Mouse (Mus musculus): ENCODE measurements around the gene Tsacc. TPM values are rescaled to one million over a fixed set of nuclear protein-coding genes. Genes with fewer than 3 reads are reported as not detected.
"Not testable (repeated sequence)": the region's sequence is repeated elsewhere in the genome, so short reads cannot be mapped to it uniquely, and the experiment has no call there.

The Tsacc gene
- polyA plus RNA-seq, 1 experiment from 2014 or later = 15.0 TPM

DNA sequence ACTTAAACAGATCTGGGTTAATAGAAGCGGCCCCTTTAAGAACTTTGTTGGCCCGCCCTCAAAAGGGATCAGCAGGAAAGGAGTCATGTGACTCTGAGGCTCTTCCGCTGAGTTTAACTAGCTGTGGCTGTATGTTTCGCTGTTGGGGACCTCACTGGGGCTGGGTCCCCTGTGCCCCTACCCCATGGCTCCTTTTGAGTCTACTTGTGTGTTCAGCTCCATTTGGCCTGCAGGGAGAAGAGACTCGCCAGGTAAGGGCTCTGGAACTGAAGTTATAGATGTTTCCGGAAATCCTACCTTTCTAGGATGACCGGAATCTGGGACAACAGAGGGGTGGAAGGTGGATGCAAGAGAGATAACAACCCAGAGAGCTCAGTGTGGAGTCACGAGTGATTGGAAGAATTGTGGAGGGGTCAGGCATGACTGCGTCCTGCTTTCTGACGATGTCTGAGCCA, 28.2 kb upstream of the Tsacc start, which contains the start of gene Glmp:
Gene Glmp, plus strand, starts transcription at position 73 of the 455 bp plus-strand sequence.
- H3K9me3 ChIP-seq = no peaks in the 10 kb centered on the region
- H3K27me3 ChIP-seq = no peaks in the 10 kb centered on the region
- H3K4me2 ChIP-seq = peak within 1 kb of the TSS; percentile 79
- H3K36me3 ChIP-seq = peaks cover 70% of the 10 kb centered on the region
- no peak for ATAC-seq (ENCODE audit: insufficient number of reproducible peaks, insufficient read depth, low FRiP score, low TSS enrichment, low read depth)
- 0 out of 2 replicates have a peak within 1 kb of the TSS, but pooled peaks have one; percentile 13 for H3K27ac ChIP-seq
- H3K9ac ChIP-seq = peak within 1 kb of the TSS; percentile 79
- WGBS = under 1% methylated on average over 10 of the region's 10 CpGs
- peak within 1 kb of the TSS; percentile 62 for H3K4me3 ChIP-seq
- H3K4me1 ChIP-seq = peaks cover 15% of the 10 kb centered on the region

GRCm38 (mm10) chr3:88299172-88299571, 2.4 kb upstream of the Tsacc start:
- Histone ChIP-seq H3K36me3 (peaks cover 49% of the 10 kb centered on the region), H3K4me3 (no peak overlapping the region)

GRCm38 (mm10) chr3:88297321-88297851, 587 bp upstream of the Tsacc start:
- peak overlapping the region; percentile 75 for H3K4me3 ChIP-seq
- peaks cover 15% of the 10 kb centered on the region for H3K4me1 ChIP-seq
- ATAC-seq (ENCODE audit: insufficient number of reproducible peaks, insufficient read depth, low FRiP score, low TSS enrichment, low read depth) = no peak
- no peaks in the 10 kb centered on the region for H3K9me3 ChIP-seq
- H3K9ac ChIP-seq = peak overlapping the region; percentile 92
- peaks cover 33% of the 10 kb centered on the region for H3K36me3 ChIP-seq
- WGBS = under 1% methylated on average over 30 of the region's 30 CpGs
- peak overlapping the region; percentile 95 for H3K27ac ChIP-seq
- H3K27me3 ChIP-seq = no peaks in the 10 kb centered on the region
- H3K4me2 ChIP-seq = peak overlapping the region; percentile 89

More at GRCm38 (mm10) chr3:88299172-88299571, 2.4 kb upstream of the Tsacc start:
- 0 out of 2 replicates have a peak overlapping the region, but pooled peaks have one; percentile 89 for H3K4me2 ChIP-seq
- ATAC-seq (ENCODE audit: insufficient number of reproducible peaks, insufficient read depth, low FRiP score, low TSS enrichment, low read depth) = no peak
- WGBS = 95% methylated on average over 1 of the region's 1 CpGs
- H3K9me3 ChIP-seq = no peaks in the 10 kb centered on the region
- H3K4me1 ChIP-seq = peaks cover 15% of the 10 kb centered on the region
- H3K9ac ChIP-seq = no peak overlapping the region
- no peak overlapping the region for H3K27ac ChIP-seq
- H3K27me3 ChIP-seq = no peaks in the 10 kb centered on the region

GRCm38 (mm10) chr3:88296110-88296560, 664 bp downstream of the Tsacc start:
- Histone ChIP-seq H3K4me1 (peaks cover 15% of the 10 kb centered on the region), H3K27ac (peak overlapping the region; percentile 95), H3K9ac (peak overlapping the region; percentile 92), H3K9me3 (no peaks in the 10 kb centered on the region), H3K4me3 (peak overlapping the region; percentile 75), H3K27me3 (no peaks in the 10 kb centered on the region), H3K36me3 (peaks cover 22% of the 10 kb centered on the region), H3K4me2 (peak overlapping the region; percentile 89)
- no peak for ATAC-seq (ENCODE audit: insufficient number of reproducible peaks, insufficient read depth, low FRiP score, low TSS enrichment, low read depth)
- WGBS = under 1% methylated on average over 12 of the region's 12 CpGs

DNA sequence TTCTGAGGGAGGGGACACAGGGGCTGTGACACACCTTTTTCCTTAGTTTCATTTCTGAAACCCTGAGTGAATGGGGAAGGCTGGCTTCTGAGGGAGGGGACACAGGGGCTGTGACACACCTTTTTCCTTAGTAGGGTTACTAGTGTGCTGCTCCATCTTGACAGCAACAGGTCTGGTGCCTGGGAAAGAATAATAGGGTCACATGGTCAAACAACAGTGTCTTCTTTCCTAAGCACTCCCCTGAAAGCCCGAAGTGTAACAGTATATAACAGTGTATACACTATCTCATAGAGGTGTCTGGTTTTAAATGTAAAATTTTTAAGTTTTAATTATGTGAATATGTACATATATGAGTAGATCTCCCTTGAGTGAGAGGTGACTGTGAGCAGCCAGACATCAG, 1.5 kb downstream of the Tsacc start:
- Histone ChIP-seq H3K4me1 (peaks cover 15% of the 10 kb centered on the region), H3K4me2 (peak overlapping the region; percentile 89), H3K9ac (peak overlapping the region; percentile 28; the same call in 1 of the 2 replicates), H3K36me3 (peaks cover 13% of the 10 kb centered on the region), H3K4me3 (peak overlapping the region; percentile 75; the same call in 1 of the 2 replicates), H3K27ac (peak overlapping the region; percentile 95; the same call in 1 of the 2 replicates)
- 70% methylated on average over 1 of the region's 1 CpGs for WGBS
- H3K27me3 ChIP-seq; H3K9me3 ChIP-seq; ATAC-seq (ENCODE audit: insufficient number of reproducible peaks, insufficient read depth, low FRiP score, low TSS enrichment, low read depth): not testable (repeated sequence)

DNA sequence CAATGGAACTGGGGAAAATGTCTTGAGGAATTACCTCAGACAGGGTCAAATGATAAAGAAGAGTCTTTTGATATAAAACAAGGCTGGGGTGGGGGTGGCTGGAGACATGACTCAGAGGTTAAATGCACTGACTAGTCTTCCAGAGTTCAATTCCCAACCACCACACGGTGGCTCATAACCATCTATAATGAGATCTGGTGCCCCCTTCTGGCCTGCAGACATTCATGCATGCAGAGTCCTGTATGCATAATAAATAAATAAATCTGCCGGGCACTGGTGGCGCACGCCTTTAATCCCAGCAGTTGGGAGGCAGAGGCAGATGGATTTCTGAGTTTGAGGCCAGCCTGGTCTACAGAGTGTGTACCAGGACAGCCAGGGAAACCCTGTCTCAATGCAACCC, 4.8 kb downstream of the Tsacc start:
- no peak overlapping the region for H3K4me2 ChIP-seq
- H3K9ac ChIP-seq = no peak overlapping the region
- H3K9me3 ChIP-seq = no peaks in the 10 kb centered on the region
- H3K4me1 ChIP-seq = peaks cover 6% of the 10 kb centered on the region; the same call in 1 of the 2 replicates
- WGBS = 51% methylated on average over 4 of the region's 4 CpGs
- no peak for ATAC-seq (ENCODE audit: insufficient number of reproducible peaks, insufficient read depth, low FRiP score, low TSS enrichment, low read depth)
- no peaks in the 10 kb centered on the region for H3K27me3 ChIP-seq
- H3K4me3 ChIP-seq = no peak overlapping the region
- H3K27ac ChIP-seq = no peak overlapping the region
- H3K36me3 ChIP-seq = 0 out of 2 replicates have a peak, but pooled peaks cover under 1% of the 10 kb centered on the region

DNA sequence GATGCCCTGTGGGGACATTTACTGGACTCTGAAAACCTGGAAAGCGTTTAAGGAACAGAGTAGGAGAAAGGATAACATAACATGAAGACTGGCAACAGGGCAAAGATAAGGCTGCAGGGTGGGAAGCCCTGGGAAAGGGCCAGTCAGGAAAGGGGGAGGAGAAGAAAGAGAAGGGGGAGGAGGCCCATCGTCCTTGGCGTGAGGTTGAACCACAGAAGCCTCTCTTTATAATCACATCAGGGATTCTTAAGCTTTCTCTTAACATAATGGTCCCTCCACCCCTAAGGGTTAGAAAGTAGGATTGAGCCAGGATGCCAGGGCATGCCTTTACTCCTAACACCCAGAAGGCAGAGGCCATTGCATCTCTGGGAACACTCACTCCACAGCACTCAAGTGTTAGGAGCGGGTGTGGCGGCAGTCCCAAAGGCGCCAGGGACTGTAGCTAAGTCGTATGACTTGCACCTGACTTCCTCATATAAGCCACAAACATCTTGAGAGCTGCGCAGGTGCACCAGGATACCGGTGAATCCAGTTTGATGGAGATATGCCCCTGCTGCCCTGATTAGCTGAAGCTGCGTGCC, 8.6 kb downstream of the Tsacc start:
- 85% methylated on average over 10 of the region's 10 CpGs for WGBS
- not testable (repeated sequence) for H3K4me2 ChIP-seq; H3K9ac ChIP-seq; H3K27ac ChIP-seq; ATAC-seq (ENCODE audit: insufficient number of reproducible peaks, insufficient read depth, low FRiP score, low TSS enrichment, low read depth); H3K4me3 ChIP-seq; H3K27me3 ChIP-seq; H3K4me1 ChIP-seq; H3K9me3 ChIP-seq
- H3K36me3 ChIP-seq = peaks cover 10% of the 10 kb centered on the region; the same call in 1 of the 2 replicates

GRCm38 (mm10) chr3:88287110-88287509, 9.7 kb downstream of the Tsacc start, which contains the start of gene Gm38392:
TSS of gene Gm38392 (minus strand) at chr3:88287210.
- no peak for ATAC-seq (ENCODE audit: insufficient number of reproducible peaks, insufficient read depth, low FRiP score, low TSS enrichment, low read depth)
- Histone ChIP-seq H3K4me2 (no peak within 1 kb of the TSS), H3K4me1 (no peaks in the 10 kb centered on the region), H3K27me3 (no peaks in the 10 kb centered on the region), H3K4me3 (no peak within 1 kb of the TSS), H3K36me3 (peaks cover 10% of the 10 kb centered on the region; the same call in 1 of the 2 replicates), H3K9me3 (no peaks in the 10 kb centered on the region), H3K27ac (no peak within 1 kb of the TSS), H3K9ac (no peak within 1 kb of the TSS)
- WGBS = 97% methylated on average over 4 of the region's 4 CpGs

DNA sequence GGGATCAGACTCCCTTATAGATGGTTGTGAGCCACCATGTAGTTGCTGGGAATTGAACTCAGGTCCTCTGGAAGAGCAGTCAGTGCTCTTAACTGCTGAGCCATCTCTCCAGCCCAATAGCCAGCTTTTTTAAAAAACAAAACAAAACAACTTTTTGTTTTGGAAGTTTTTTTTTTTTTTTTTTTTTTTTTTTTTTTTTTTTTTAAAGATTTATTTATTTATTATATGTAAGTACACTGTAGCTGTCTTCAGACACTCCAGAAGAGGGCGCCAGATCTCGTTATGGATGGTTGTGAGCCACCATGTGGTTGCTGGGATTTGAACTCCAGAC, 11.3 kb downstream of the Tsacc start:
- not testable (repeated sequence) for H3K9ac ChIP-seq; H3K4me1 ChIP-seq; H3K9me3 ChIP-seq; H3K27me3 ChIP-seq; ATAC-seq (ENCODE audit: insufficient number of reproducible peaks, insufficient read depth, low FRiP score, low TSS enrichment, low read depth); H3K27ac ChIP-seq; H3K4me2 ChIP-seq; H3K4me3 ChIP-seq
- no CpG with 5 or more reads among the region's 2 CpGs for WGBS
- H3K36me3 ChIP-seq = peaks cover 10% of the 10 kb centered on the region; the same call in 1 of the 2 replicates

GRCm38 (mm10) chr3:88284815-88285564, 11.8 kb downstream of the Tsacc start:
- not testable (repeated sequence) for ATAC-seq (ENCODE audit: insufficient number of reproducible peaks, insufficient read depth, low FRiP score, low TSS enrichment, low read depth); H3K4me3 ChIP-seq; H3K27ac ChIP-seq; H3K27me3 ChIP-seq; H3K9me3 ChIP-seq; H3K4me2 ChIP-seq; H3K4me1 ChIP-seq; H3K9ac ChIP-seq
- H3K36me3 ChIP-seq = peaks cover 10% of the 10 kb centered on the region; the same call in 1 of the 2 replicates
- 95% methylated on average over 14 of the region's 14 CpGs for whole genome bisulfite sequencing

DNA sequence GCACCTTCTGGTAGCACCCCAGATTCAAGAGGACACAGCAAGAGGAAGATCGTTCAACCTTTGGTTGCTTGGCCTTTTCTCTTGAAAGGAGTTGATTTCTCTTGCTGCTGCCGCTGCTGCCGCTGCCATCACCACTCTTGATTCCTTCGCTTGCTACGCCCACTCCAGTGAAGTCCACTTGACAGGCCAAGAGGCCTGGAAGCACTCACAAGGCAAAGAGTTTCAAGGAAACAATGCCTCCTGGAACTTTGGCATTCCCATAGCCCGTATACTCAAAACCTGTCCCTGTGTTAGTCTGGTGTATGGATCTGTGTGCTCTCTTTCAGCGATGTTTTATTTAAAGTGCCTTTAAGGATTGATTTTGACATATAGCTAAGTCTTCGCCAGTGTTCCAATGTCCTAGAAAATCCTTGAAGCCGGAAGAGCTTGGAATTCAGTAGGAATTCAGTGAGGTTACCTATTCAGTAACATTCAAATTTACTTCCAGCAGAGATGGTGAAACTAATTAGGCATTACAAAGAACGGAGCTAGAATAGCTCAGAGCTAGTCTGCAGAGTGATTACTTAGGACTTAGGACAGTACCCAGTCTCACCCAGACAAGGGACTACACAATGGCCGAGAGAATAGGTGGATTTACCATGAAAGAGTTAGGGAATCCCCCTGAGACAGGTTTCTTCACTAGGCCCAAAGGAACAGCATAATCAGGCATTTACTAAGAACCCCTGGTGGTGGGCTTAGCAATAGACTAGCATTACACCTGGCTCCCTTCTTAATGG, 15.5 kb downstream of the Tsacc start:
- H3K4me1 ChIP-seq; H3K27me3 ChIP-seq; ATAC-seq (ENCODE audit: insufficient number of reproducible peaks, insufficient read depth, low FRiP score, low TSS enrichment, low read depth); H3K4me2 ChIP-seq; H3K9ac ChIP-seq; H3K36me3 ChIP-seq; H3K27ac ChIP-seq; H3K4me3 ChIP-seq; H3K9me3 ChIP-seq: not testable (repeated sequence)
- 64% methylated on average over 11 of the region's 11 CpGs for WGBS

Data from embryonic facial prominence, embryonic 13.5 days (tissue).